In genomic region chr4:53621490-53621889, GRCm38 (mm10) we compare ENCODE assay signal across 31 mouse cellular contexts. TPM values are rescaled to one million over a fixed set of nuclear protein-coding genes. Genes with fewer than 3 reads are reported as not detected.
DNase-seq lines count a peak whose midpoint lies in the region; ATAC-seq and TF ChIP-seq lines count a peak whose summit lies in the region.
"Had no signal": no experiment of that assay in that cellular context is flagged by ENCODE, and none has a peak within 500 bp of the region (broad histone marks: within the 10 kb centered on the region; RNA-seq: fewer than 3 reads in every experiment).

No protein-coding gene starts in this region.

- ATAC-seq in intestine, embryonic 14.5 days (replicated peaks; ENCODE audit: low FRiP score, low TSS enrichment, low read depth): peak; percentile 41; the same call in 1 of the 2 replicates
- peak; percentile 73 for ATAC-seq in intestine, postnatal 0 days
- peak; percentile 64; the same call in 1 of the 2 replicates for ATAC-seq in stomach, embryonic 16.5 days (ENCODE audit: insufficient read depth, low FRiP score)
- ATAC-seq in activated CD4-positive, CD25-positive, alpha-beta regulatory T cell, adult 4 months: no peak
- ATAC-seq: forebrain, embryonic 14.5 days; inflammation-experienced regulatory T-cells, adult 6 months; midbrain, embryonic 16.5 days; Patski had no signal

- H3K27me3 ChIP-seq in intestine, embryonic 14.5 days (replicated peaks; ENCODE audit: control insufficient read depth, insufficient read depth, low read length): no peaks in the 10 kb centered on the region
- no peaks in the 10 kb centered on the region for H3K27me3 ChIP-seq in intestine, postnatal 0 days (replicated peaks; ENCODE audit: control insufficient read depth, insufficient read depth, low read length)
- H3K27me3 ChIP-seq in stomach, embryonic 16.5 days (ENCODE audit: control insufficient read depth, insufficient read depth, low read length): no peaks in the 10 kb centered on the region
- H3K27me3 ChIP-seq: embryonic facial prominence, embryonic 12.5 days; heart, embryonic 13.5 days; hindbrain, embryonic 15.5 days; limb, embryonic 12.5 days; liver, embryonic 15.5 days; Patski had no signal

- no peak for TF ChIP-seq CTCF in intestine, postnatal 0 days (IDR thresholded peaks at IDR 0.05; ENCODE audit: low read depth)

- H3K4me1 ChIP-seq in intestine, embryonic 14.5 days (replicated peaks; ENCODE audit: control insufficient read depth, insufficient read depth, low read length): peaks cover 4% of the 10 kb centered on the region; the same call in 1 of the 2 replicates
- no peaks in the 10 kb centered on the region for H3K4me1 ChIP-seq in intestine, postnatal 0 days (replicated peaks; ENCODE audit: control insufficient read depth, insufficient read depth, low read length)
- H3K4me1 ChIP-seq in stomach, embryonic 16.5 days (ENCODE audit: control insufficient read depth, insufficient read depth, low read length): no peaks in the 10 kb centered on the region
- H3K4me1 ChIP-seq: embryonic facial prominence, embryonic 12.5 days; limb, embryonic 12.5 days; liver, embryonic 15.5 days had no signal

- no peak overlapping the region for H3K4me2 ChIP-seq in intestine, embryonic 14.5 days (ENCODE audit: low read length)
- H3K4me2 ChIP-seq in intestine, postnatal 0 days (replicated peaks; ENCODE audit: low read depth): peak overlapping the region; percentile 31; the same call in 1 of the 2 replicates
- H3K4me2 ChIP-seq in stomach, embryonic 16.5 days (ENCODE audit: low read depth, low read length): no peak overlapping the region
- H3K4me2 ChIP-seq: embryonic facial prominence, embryonic 12.5 days; heart, embryonic 13.5 days; hindbrain, embryonic 15.5 days; limb, embryonic 12.5 days; liver, embryonic 15.5 days; lung, embryonic 14.5 days; midbrain, embryonic 11.5 days; neural tube, embryonic 13.5 days had no signal

- H3K27ac ChIP-seq in intestine, embryonic 14.5 days (ENCODE audit: low read depth): no peak overlapping the region
- H3K27ac ChIP-seq in intestine, postnatal 0 days (ENCODE audit: low read depth, low read length): no peak overlapping the region
- no peak overlapping the region for H3K27ac ChIP-seq in stomach, embryonic 16.5 days (ENCODE audit: low read length)
- H3K27ac ChIP-seq: embryonic facial prominence, embryonic 12.5 days; heart, adult 2 months; heart, embryonic 13.5 days; hindbrain, embryonic 15.5 days; layer of hippocampus, adult 2 months; left cerebral cortex, adult 2 months; limb, embryonic 12.5 days; liver, embryonic 15.5 days; neural tube, embryonic 13.5 days had no signal

- H3K4me3 ChIP-seq in intestine, embryonic 14.5 days (ENCODE audit: low read depth, low read length): no peak overlapping the region
- H3K4me3 ChIP-seq in intestine, postnatal 0 days (ENCODE audit: low read depth, low read length): no peak overlapping the region
- no peak overlapping the region for H3K4me3 ChIP-seq in stomach, embryonic 16.5 days (replicated peaks; ENCODE audit: low read length)
- H3K4me3 ChIP-seq: embryonic facial prominence, embryonic 12.5 days; heart, adult 2 months; heart, embryonic 13.5 days; hindbrain, embryonic 15.5 days; layer of hippocampus, adult 2 months; left cerebral cortex, adult 2 months; limb, embryonic 12.5 days; liver, embryonic 15.5 days; myocyte; neural tube, embryonic 13.5 days had no signal

- no peaks in the 10 kb centered on the region for H3K9me3 ChIP-seq in intestine, embryonic 14.5 days (ENCODE audit: control insufficient read depth, low read length)
- no peaks in the 10 kb centered on the region for H3K9me3 ChIP-seq in intestine, postnatal 0 days (ENCODE audit: control insufficient read depth)
- H3K9me3 ChIP-seq in stomach, embryonic 16.5 days (replicated peaks; ENCODE audit: control insufficient read depth, low read length): no peaks in the 10 kb centered on the region
- H3K9me3 ChIP-seq: embryonic facial prominence, embryonic 12.5 days; heart, embryonic 13.5 days; hindbrain, embryonic 15.5 days; limb, embryonic 12.5 days; liver, embryonic 15.5 days; neural tube, embryonic 13.5 days had no signal

- H3K9ac ChIP-seq in intestine, embryonic 14.5 days (ENCODE audit: low read length): no peak overlapping the region
- no peak overlapping the region for H3K9ac ChIP-seq in intestine, postnatal 0 days (ENCODE audit: low read depth, low read length)
- H3K9ac ChIP-seq in stomach, embryonic 16.5 days (ENCODE audit: low read length): no peak overlapping the region
- H3K9ac ChIP-seq: embryonic facial prominence, embryonic 12.5 days; heart, embryonic 13.5 days; hindbrain, embryonic 15.5 days; limb, embryonic 12.5 days; liver, embryonic 15.5 days; lung, embryonic 14.5 days; neural tube, embryonic 13.5 days had no signal

- no peaks in the 10 kb centered on the region for H3K36me3 ChIP-seq in intestine, embryonic 14.5 days (ENCODE audit: control insufficient read depth, insufficient read depth, low read length)
- no peaks in the 10 kb centered on the region for H3K36me3 ChIP-seq in intestine, postnatal 0 days (ENCODE audit: control insufficient read depth, insufficient read depth)
- no peaks in the 10 kb centered on the region for H3K36me3 ChIP-seq in stomach, embryonic 16.5 days (ENCODE audit: control insufficient read depth, insufficient read depth, low read length)
- H3K36me3 ChIP-seq: embryonic facial prominence, embryonic 12.5 days; heart, embryonic 13.5 days; hindbrain, embryonic 15.5 days; limb, embryonic 12.5 days; liver, embryonic 15.5 days; neural tube, embryonic 13.5 days had no signal

- peak; percentile 40 for DNase-seq in kidney, adult 9 months
- no peak for DNase-seq in kidney, adult 8-10 months
- no peak for DNase-seq in intestine, embryonic 14.5 days (ENCODE audit: low spot score)
- DNase-seq in lung, postnatal 10 days: no peak
- DNase-seq: adrenal gland, postnatal 14 days; cerebellum, adult 11 months; cerebellum, adult 9-10 months; cerebellum, postnatal 36 days; embryo, embryonic 11 days; gastrocnemius, postnatal 36 days; heart, adult 2 months; heart, postnatal 10 days; lung, embryonic 14.5 days; thymus, postnatal 4 days had no signal

- 35% methylated on average over 5 of the region's 5 CpGs for WGBS in intestine, embryonic 14.5 days
- WGBS in intestine, postnatal 0 days: 18% methylated on average over 5 of the region's 5 CpGs
- WGBS in stomach, embryonic 16.5 days: 28% methylated on average over 5 of the region's 5 CpGs

RNA-seq across cellular contexts. Expression of gene Fsd1l, which starts 9.8 kb away (rescaled TPM):
- 15.0 and 17.7 TPM in 2 replicates for polyA plus RNA-seq in intestine, embryonic 14.5 days (2014; fragmentation: Nextera tagmentation; extraction: Ambion mirVana)
- 5.4 and 6.8 TPM in 2 replicates for polyA plus RNA-seq in intestine, postnatal 0 days (2015; fragmentation: Nextera tagmentation; extraction: Ambion mirVana)
- 7.1 and 9.8 TPM in 2 replicates for polyA plus RNA-seq in stomach, embryonic 16.5 days (2015; fragmentation: Nextera tagmentation; extraction: Ambion mirVana)
- 1 to 10 TPM; 4.5 to 5.7 TPM for polyA plus RNA-seq in activated CD4-positive, CD25-positive, alpha-beta regulatory T cell, adult 4 months (2017; shearing (Covaris generic))
